Mouse (Mus musculus) erythroblast, embryonic 14.5 days (primary cell): ENCODE measurements at regions not wholly inside any gene's neighbourhood (a gene's known extent, or its start where the extent isn't known, plus 50 kb on each side); places are given as distances from the start of the nearest gene placed in this dataset.

Source experiments
- GATA1 ChIP-seq: IDR thresholded peaks from 2 replicates; pipeline ENCODE4 v1.6.1; 2012; ENCODE audit warnings: low read length, inconsistent platforms, mixed read lengths
- TAL1 ChIP-seq: IDR thresholded peaks from 3 replicates; pipeline ENCODE4 v1.6.1; 2012; ENCODE audit warnings: low read length, inconsistent platforms, mixed read lengths

- TF ChIP-seq GATA1: no peak
- TF ChIP-seq TAL1: no peak
Measured at GRCm38 (mm10) chr12:26092311-26092710, 322.7 kb downstream of the Rnf144a start.
